Mouse (Mus musculus) embryonic fibroblast, embryonic 13.5 days (primary cell): ENCODE data around the gene Gsta2.

Experiments
- CTCF ChIP-seq: IDR thresholded peaks from 2 replicates; pipeline ENCODE4 v1.5.1; 2011; ENCODE audit warnings: mild to moderate bottlenecking, control low read depth, low read length, moderate library complexity, borderline replicate concordance; ENCODE audit not compliant: insufficient read depth
- POLR2A ChIP-seq: IDR thresholded peaks from 2 replicates; pipeline ENCODE4 v1.6.1; 2011; ENCODE audit warnings: low read depth, mild to moderate bottlenecking, control low read depth, low read length, moderate library complexity

DNA sequence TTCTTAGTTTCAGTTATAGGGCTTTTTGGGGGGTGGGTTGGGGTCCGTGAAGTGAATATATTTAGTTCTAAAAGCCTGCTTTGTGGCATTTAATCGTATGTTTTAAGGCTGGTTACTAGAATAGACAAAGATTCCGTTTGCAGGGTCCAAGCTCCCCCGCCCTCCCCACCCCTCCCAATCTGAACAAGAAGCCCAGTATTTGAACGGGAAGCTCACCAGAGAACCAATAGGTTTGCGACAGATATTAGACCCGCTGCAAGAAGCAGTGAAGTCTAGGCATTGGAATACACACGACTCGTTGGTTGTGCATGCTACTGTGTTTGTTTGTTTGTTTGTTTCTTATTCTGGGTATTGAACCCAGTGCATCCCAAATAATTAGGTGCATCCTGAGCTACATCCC lies 40.9 kb upstream of the Gsta2 start:
- no peak for TF ChIP-seq CTCF
- no peak for TF ChIP-seq POLR2A
